Mouse (Mus musculus): ENCODE data around the gene Olfr705.
"Not testable (repeated sequence)": the region's sequence is repeated elsewhere in the genome, so short reads cannot be mapped to it uniquely, and the experiment has no call there.

- not testable (repeated sequence) for TF ChIP-seq EP300 (optimal IDR thresholded peaks at IDR 0.05); CTCF (IDR thresholded peaks at IDR 0.05; ENCODE audit: low read depth)
Measured at GRCm38 (mm10) chr7:106901141-106901540, 24.4 kb upstream of the Olfr705 start, which contains the start of gene Olfr707.

Measured in stomach, postnatal 0 days (tissue).